Mouse (Mus musculus): Measurements from ENCODE around the gene Plxna2. TPM values are rescaled to one million over a fixed set of nuclear protein-coding genes. Genes with fewer than 3 reads are reported as not detected.
A peak's percentile ranks its signal among the peaks of the same experiment; 100 is the strongest.

Plxna2 gene
- polyA plus RNA-seq, 1 experiment from 2014 or later, result 24.2 TPM

Small RNAs within 50 kb of the gene (microRNA-seq; reads per million reads assigned to microRNA genes)
- gene Mir3962, result 7.1 reads per million, percentile 22 among the genes with 10 or more reads in this experiment

Data from hindbrain, embryonic 16.5 days (tissue).